Mouse (Mus musculus): ENCODE measurements at regions not wholly inside any gene's neighbourhood (a gene's known extent, or its start where the extent isn't known, plus 50 kb on each side); places are given as distances from the start of the nearest gene placed in this dataset.
A peak's percentile ranks its signal among the peaks of the same experiment; 100 is the strongest.

DNA sequence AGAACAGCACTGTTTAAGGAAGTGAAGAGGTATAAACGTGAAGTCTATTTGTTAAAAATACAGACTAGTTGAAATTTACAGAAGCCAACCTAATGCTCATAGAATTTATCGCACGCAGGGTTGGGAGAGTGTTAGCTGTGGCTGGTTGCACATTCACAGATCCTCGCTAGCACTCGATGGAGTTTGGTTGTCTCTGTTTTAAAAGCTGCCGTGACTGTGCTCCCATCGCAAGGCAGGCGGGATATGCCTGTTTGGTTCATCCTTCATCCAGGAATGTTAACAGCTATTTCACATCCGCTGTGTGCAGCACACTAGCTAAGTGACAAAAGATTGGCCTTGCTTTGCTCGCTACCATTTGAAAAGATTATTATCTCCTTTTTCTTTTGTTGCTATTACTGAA, 162.9 kb upstream of the Nr4a3 start:
- DNase-seq, result no peak

DNA sequence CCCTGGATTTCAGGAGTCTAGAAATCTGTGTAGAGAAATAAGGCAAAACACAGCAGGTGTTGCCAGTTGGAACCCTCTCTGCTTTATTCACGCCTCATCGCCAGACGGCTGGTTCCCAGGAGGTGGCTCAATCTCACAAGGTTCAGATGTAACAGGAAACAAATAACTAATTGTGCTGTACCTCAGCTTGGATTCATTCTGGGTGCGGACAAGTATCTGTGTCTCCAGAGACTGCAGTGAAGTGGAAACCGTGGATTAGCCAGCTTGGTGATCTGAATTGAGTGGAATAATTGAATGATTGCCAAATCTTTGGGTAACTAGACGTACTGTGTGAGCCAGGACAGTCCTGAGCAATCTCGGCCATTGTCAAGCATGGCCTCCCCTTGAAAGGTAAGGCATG, 145.4 kb upstream of the Nr4a3 start:
- DNase-seq, result no peak

DNA sequence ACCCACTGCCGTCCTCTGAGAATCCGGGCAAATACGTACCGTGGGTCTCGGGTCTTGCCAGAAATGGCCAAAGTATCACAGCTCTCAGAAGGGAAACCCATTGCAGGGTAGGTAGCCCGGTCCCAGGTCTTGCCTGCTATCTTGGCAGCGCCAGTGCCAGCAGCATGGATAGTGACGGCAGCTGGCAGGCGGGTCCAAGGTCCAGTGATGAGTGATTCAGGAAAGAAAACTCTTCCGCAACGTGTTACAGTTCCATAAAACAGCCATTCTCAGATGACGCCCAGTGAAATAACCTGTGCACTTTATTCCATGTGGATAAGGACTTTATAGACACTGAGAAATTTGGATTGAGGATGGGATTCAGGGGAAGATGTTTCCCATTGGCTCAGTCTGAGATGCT, 142.2 kb upstream of the Nr4a3 start:
- DNase-seq, result no peak

DNA sequence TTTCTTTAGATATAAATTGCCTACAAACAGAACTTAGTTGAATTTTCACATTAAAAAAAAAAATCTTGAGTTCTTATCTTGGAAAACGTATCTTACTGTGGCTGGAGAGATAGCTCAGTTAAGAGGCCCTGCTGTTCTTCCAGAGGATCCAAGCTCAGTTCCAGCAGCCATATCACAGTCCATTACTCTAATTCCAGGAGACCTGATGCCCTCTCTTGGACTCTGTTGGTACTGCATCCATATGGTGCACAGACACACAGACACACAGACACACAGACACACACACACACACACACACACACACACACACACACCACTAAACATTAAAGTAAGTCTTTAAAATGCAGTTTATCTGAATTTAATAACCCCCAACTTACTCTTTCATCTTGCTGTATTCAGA, 132.7 kb upstream of the Nr4a3 start:
- no peak for DNase-seq

DNA sequence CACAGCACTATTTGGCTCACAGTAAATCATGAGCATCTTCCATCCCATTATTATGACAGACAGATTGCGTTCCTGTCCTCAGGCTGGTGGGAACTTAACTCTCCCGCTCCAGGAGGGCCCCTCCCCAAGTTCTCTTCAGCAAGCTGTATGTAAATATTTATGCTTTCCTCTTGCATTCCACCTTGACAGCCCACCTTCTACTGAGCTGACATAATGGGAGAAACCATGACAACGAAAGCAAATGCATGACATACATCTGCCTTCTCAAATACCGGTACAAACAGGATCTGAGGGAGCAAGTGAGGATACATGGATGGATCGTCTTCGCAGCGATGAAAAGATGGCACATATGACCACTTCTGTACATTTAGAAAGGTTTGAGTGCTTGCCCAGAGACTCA, 125.4 kb upstream of the Nr4a3 start:
- no peak for DNase-seq

DNA sequence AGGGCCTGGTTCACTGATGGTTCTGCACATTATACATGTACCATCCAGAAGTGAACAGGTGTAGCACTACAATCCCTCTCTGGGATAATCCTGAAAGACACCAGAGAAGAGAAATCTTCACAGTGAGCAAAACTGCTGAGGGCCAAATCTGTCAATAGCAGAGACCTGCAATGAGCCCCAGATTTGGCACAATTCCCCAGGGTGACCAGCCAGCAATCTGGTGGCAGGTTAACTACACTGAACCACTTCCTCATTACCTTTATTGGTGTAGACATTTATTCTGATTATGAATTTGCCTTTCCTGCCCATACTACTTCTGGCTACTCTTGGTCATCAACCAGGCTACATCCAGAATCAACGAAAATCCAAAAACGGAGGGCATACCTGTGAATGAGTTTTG, 113.5 kb upstream of the Nr4a3 start:
- no peak for DNase-seq

DNA sequence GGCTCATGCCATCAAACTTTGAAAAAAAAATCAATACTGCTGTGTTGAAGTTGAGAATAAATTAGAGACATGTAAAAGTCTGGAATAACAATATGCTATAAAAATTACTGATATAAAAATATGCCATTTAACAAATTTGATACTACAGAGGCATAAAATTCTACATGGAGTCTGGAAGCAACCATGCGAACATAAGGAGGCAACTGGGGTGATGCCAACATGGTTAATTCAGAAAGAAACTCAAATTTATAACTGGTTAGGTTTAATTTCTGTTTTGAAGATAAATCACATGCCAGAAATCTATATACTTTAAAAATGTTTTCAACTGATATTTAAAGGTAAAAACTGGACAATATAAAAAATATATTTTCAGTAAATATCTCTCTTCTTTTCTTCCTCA, 111.4 kb upstream of the Nr4a3 start:
- DNase-seq, result no peak

DNA sequence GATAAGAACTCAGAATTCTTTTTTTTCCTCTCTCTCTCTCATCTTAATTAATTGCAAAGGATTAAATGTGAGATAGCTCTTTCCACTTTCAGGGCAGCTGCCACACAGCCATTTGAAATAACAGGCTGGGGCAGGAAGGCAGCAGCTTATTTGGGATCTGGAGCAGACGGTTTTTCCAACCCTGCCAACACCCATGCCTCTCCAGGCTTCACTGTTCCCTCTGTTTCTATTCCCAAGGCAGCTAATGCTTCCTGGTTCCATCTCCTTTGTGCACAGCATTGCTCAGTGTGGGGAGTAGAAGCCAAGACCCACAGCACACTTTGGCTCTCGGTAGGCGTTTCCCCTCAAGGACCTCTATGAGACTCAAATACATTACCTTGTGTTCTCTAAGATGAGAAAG, 109.4 kb upstream of the Nr4a3 start:
- DNase-seq, result no peak

DNA sequence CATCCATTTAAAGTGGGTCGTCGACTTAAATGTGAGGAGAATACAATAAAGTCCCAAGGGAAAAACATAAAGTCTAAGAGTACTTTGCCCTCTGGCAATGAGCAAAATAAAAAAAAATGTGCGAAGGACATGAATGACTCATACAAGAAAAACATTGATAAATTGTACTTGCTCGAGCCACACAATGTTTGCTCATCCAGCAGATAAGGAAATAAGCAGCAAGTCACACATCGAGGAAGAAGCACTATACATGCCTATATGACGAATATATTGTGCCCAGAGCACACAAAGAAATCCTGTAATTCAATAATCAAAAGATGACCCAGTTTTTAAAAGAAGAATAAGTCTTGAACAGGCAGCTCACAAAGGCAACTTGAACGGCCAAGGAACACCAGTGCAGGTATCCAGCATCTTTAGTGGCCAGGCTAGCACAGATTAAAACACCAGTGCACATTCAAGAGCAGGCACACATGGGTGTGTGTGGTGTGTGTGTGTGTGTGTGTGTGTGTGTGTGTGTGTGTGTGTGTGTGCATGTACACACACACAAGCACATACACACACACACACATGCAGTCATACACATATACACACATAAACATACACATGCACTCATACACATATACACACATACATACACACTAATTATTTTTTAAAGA, 108.4 kb upstream of the Nr4a3 start:
- no peak for DNase-seq

DNA sequence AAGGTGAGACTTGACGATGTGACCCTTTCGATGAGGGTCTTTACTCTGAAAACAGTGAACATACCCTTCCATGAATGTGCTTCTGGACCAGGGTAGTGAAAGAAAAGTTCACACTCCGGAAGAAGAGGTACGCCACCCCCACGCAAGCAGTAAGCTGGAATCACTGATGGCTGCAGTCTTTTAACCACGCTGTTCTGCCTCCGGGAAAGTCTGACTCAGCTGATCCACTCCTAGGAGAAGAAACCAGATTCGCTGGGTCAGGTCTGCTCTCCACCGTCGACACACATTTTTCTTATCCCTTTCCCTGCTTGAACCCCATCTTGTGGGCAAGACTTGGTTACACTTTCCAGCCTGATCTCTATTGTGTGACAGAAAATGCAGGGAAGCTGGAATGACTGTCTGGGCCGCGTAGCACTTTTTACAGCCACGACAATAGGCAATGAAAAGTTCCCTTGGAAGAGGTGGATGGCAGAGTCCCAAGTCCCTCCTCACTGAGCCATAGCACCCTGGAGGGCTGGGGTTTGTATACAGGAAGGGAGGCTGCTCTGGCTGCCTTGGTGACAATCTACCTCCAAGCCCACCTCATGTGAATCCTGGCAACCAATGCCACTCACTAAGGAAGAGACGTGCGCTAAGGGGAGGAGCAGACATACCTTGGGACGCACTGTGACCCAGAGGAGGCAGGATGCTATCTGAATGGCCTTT, 96.9 kb upstream of the Nr4a3 start:
- peak; percentile 55 for DNase-seq

DNA sequence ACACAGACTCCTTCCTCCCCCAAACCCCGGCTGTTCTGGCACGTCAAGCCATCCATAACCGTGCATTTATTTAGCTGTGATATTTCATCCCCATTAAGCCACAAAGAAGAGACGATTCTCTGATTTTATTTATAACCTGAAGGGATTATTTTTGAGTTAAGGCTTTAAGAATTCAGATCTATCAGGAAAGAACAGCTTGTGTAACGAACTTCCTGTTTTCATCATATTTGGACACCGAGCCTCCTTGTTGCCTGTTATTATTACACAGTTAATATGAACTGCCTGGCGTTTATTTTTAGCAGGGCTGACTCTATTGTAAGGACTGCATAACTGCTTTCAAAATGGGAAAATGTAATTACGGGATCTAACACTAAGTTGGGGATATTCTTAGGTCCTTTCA, 96.2 kb upstream of the Nr4a3 start:
- DNase-seq, result no peak

DNA sequence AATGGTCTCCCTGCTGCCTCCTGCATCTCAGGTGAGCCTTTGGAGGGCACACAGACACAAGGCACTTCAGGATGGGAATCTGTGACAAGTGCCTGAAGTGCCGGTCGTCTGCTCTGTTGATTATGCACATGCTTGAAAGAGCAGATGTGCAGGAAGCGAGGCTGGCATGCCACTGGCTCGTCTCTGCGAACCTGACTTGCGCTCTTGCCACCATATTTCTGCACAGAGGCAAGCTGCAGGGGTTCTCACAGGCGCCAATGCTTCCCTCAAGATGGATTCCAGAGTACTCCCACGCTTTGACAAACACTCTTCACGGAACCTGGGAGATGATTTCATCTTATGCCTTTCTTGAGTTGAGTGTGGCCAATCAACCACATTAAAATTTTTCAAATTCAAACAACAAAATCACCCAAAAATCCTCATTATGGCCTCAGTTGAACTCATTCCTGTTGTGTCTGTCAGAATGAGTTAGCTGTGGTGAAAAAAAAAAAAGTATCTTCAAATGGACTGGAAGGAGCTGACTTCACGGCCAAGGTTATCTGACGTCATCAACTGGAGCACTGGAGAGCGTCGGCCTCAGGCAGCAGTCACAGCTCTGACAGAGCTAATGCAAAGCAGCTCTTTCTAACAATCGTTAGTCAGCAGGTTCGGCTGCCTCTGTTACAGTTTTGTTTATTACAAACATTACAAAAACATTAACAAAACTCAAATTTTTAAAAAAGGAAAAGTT, 90.2 kb upstream of the Nr4a3 start:
- DNase-seq, result no peak

DNA sequence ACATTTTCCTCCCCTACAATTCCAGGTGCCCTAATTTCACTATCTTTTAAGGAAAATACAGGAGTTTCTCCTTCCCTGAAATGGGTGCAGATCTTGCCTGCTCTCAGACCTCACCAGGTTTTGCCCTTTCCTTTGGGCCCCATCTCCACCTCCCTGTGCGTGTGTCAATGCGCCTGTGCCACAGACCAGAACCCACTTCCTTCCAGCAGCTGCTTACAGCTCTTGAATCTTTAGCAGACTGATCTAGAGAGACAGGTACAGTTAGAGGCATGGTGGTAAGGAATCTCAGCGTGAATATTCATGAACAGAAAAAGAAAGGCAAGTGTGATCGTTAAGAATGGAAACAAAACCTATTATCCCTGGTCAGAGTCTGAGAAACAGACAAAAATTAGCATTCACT, 80.3 kb upstream of the Nr4a3 start:
- DNase-seq, result no peak

DNA sequence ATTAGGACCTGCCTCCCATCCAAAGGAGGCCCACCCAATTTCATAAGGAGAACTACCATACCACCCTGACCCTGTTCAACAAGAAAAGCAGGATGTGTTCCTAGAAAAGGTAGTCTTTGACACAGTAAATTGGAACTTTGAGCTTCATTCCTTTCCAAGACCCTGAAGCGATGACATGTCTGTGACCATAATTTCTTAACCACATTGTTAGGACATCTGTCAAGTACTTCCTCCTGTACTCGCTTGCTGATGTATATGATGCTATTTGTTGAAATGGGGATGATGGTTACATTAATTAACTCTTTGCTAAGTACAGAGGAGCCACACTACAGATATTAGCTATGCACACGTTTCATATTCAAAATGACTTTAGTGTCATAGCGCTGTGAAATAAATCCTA, 73.1 kb upstream of the Nr4a3 start:
- no peak for DNase-seq

DNA sequence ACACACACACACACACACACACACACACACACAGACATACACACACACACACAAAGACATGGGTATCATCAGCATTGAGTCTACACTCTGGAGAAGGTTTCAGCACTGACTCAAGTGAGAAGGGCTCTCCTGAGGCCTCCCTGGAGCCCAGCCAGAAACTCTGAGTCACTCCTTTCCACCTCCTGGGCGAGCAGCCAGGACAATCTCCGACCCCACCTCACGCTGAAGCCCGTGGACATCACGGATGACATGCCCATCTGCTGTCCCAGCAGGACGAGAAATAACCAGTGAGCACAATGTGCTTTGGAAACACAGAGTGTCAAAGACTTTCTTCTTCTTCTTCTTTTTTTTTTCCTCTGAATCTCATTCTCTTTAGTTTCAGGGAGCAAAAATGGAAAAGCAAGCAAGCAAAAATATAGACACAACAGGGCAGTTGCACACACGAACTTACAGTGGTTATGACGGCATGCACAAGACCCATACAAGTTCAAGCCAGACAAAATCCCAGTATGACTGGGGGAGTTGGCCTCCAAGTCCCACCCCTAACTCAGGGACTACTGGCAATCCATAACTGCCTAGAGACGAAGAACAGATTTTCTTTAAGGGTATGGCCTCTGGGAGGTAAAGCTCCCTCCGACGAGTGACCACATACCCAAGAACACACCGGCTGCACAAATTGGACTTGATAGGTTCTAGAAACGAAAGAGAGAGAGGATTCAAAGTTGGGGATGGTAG, 65.2 kb upstream of the Nr4a3 start:
- peak; percentile 44 for DNase-seq

All from lung, postnatal 14 days (tissue).